Mouse (Mus musculus) mesoderm, embryonic 11.5 days (tissue): ENCODE data around the gene Disp1.
A peak's percentile ranks its signal among the peaks of the same experiment; 100 is the strongest.

Source experiments
- DNase-seq: peaks from one replicate; pipeline ENCODE4 v3.0.0-alpha.2; 2012; ENCODE audit warnings: low read depth, low spot score

Gene Disp1

DNA sequence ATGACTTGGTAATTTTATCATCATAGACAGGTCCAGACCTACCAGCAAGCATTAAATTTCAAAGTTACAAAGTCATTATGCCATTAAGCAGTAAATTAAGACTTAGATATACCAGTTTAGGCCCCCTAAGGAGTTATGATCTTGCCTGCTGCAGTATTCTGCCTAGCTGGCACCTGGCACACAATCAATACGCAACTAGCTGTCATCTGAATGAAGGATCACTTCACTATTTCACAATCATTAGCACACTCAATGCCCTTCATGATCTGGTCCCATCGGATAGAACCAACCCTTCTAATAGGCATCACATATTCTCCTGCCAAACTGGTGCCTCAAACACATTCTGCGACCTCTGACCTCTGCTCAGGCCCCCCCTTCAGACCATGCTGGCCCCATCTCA is 14.2 kb downstream of the Disp1 start:
- DNase-seq, result no peak

DNA sequence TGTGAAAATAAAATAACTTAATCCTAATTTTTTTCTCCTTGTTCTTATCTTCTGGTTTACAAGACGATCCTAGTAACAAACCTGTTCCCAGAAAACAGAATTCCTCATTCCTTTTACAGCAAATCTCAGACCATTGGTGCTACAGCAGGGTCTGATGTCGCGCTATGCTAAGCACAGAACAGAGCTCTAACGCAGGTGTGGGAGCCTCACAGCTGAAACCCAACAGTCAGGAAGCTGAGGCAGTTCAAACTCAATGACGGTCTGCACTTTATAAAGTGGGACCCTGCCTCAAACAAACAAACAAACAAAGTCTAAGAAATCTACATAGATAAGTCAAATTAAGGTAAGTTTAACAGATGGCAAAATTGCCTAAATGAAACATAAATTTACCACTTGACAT is 20.4 kb downstream of the Disp1 start:
- no peak for DNase-seq

- no peak for DNase-seq
These were observed 26.6 kb downstream of the Disp1 start for GRCm38 (mm10) chr1:183194763-183195162.

GRCm38 (mm10) chr1:183194151-183194550 is 27.2 kb downstream of the Disp1 start:
- no peak for DNase-seq

DNA sequence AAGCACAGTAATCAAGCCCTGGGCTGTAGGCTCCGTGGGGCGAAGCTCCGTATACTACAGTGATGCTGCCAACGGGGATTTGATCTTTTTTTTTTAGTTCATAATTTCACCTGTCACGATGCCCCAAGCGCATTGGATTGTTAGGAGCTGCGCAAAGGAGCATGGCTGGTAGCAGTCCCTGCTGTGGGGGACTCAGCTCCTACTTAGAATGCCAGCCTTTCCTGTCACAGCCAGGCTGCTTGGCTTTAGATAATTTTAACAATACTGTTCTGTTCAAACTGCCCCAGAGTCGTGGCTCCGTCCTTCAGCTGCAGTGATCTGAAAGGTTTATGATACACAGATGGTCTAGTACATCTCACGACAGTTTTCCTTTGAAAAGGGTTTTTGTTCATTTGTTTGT is 29.9 kb downstream of the Disp1 start:
- DNase-seq, result no peak

- peak; percentile 45 for DNase-seq
These were observed 30.9 kb downstream of the Disp1 start for GRCm38 (mm10) chr1:183190456-183190855.

GRCm38 (mm10) chr1:183189014-183189662 is 32.2 kb downstream of the Disp1 start:
- DNase-seq, result peak; percentile 53

- no peak for DNase-seq
These were observed 33.0 kb downstream of the Disp1 start for GRCm38 (mm10) chr1:183188115-183189013.

- DNase-seq, result no peak
These were observed 35.8 kb downstream of the Disp1 start for GRCm38 (mm10) chr1:183185560-183185959.

DNA sequence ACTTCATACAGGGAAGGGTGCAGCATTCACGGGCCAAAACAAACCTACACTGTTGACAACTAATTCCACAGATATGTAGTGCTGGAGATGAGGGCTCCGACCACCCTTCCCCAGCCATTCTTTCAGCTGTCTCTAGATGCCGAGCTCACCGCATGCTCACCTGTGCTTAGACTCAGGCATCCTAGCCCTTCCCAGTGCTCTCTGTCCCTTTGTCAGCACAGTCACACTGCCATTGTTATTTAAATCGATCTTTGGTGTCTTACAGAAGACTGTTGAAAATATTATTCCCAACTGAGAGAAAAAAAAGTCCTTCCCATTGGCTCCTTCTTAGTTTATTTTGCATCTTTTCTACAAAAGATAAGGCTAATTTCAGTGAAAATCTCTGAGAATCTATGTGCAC is 36.6 kb downstream of the Disp1 start:
- DNase-seq, result no peak

DNA sequence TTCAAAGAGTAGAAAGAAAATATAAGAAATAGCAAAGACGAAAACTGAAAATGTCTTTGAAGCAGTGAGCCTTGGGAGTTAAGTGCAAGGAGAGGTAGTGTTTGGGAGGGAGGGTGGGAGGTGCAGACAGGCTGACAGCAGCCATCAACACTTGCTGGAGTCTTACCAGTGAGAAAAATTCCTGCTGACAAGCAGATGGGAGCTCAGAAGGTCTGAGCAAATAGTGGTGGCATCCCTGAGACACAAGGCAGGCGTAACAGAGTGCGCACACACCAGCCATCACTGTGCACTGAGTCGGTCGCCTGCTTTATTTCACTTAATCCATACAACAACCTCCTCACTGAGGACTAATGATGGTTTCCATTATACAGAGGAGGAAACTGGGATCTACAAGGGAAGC is 37.8 kb downstream of the Disp1 start:
- no peak for DNase-seq

GRCm38 (mm10) chr1:183182641-183183414 is 38.5 kb downstream of the Disp1 start:
- DNase-seq, result no peak

- no peak for DNase-seq
These were observed 40.3 kb downstream of the Disp1 start for GRCm38 (mm10) chr1:183181030-183181395.

- DNase-seq, result no peak
These were observed 40.9 kb downstream of the Disp1 start for GRCm38 (mm10) chr1:183180301-183181029.

DNA sequence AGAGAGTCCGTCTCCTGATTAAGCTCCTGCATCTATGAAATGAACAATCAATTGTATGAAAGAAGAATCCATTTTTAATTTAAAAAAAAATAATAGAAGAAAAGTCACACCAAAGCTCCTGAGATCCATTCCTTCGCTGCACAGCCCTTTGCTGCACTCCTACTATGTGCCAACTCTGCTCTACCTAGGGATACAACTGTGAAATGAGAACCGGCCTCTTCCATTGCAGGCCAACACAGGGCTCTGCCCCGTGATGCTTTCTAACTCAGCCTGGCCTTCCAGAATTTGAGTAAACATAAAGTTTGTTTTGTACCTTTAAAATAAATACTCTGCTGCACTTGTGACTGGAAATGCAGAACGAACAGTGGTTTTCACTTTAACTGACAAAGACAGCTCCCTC is 42.0 kb downstream of the Disp1 start:
- no peak for DNase-seq

GRCm38 (mm10) chr1:183175236-183175635 is 46.1 kb downstream of the Disp1 start:
- no peak for DNase-seq

DNA sequence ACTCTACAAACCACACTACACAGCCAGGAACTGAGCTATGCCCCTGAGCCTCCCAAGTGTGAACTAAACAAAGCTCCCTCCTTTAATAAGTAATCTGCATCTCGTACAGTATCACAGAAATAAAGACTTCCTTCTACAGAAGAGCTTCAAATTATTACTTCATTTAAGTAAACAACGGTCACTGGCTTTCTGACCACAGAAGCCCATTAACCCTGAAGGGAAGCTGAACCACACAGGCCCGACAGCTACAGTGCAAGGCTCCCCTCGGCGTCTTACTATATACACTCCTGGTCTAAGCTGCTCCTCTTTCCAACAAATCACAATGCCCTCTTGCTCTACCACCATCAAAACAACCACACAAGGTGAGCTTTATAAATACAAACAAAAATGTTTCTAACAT is 50.2 kb downstream of the Disp1 start:
- DNase-seq, result no peak

- DNase-seq, result no peak
These were observed 52.9 kb downstream of the Disp1 start for GRCm38 (mm10) chr1:183168465-183168864.

DNA sequence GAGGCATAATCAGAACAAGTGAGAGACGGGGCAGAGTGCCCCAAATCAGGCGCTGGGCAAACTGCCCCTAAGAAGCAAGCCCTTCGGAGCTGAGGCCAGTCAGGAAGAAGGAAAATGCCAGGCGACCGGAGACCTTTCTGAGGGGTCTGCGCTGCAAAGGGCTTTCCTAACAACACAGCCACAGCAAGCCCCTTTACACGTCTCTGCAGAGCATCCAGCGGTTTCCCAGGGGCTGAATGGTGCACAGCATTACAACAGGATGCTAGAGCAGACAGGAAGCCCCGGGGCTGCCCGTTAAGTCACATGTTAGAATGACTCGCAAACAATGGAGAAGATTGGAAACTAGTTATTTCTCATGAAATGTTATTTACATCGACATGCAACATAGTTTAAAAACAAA is 53.5 kb downstream of the Disp1 start:
- DNase-seq, result no peak

DNA sequence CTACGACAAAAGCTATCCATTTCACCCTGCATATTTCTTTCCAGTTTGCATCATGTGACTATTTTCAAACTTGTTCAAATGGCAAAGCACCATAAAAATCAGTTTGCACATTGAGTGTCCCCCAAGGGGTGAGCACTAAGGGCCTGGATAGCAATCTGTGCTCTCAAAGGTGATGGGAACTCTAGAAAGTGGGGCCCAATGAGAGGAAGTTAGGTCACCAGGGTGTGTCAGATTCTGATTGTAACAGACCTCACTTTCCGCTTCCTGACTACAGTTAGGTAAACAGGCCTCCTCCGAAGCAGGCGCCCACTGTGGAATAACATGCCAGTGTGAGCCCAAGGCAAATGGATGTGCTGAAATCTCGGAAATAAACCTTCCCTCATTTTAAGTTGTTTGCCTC is 54.6 kb downstream of the Disp1 start:
- DNase-seq, result no peak

GRCm38 (mm10) chr1:183164648-183165071 is 56.7 kb downstream of the Disp1 start:
- DNase-seq, result no peak

DNA sequence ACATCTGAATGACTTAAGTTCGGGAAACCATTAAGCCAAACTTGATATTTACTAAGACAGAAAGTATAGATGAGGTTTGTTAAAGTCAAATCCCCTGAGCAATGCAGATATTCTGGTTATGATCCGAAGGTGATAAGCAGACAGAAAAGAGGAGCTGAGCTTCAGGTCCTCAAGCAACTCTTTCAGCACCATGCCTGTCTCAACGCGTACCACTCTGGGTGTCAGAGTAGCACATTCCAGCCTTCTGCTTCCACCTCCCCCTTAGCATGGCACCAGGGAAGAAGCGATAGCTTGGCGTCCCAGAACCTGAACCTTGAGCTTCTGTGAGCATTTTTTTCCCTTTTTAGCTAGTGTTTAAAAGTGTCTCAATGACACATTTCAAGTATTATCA is 57.1 kb downstream of the Disp1 start:
- DNase-seq, result no peak
